Mouse (Mus musculus): ENCODE results near the gene Hoxc8.

Gene Hoxc8

GRCm38 (mm10) chr15:102980352-102980751 lies 10.1 kb upstream of the Hoxc8 start:
- intact Hi-C loops (cut with DNase I): loop anchor here (10.0 kb wide), 1 partner anchor 334 kb away; the partner anchor contains the start of gene Gpr84

- intact Hi-C loops (cut with DNase I): loop anchor here (10.0 kb wide), 1 partner anchor 334 kb away; the partner anchor contains the start of gene Gpr84
Measured at GRCm38 (mm10) chr15:102980912-102981311, 9.5 kb upstream of the Hoxc8 start.

GRCm38 (mm10) chr15:102981379-102982288 lies 8.8 kb upstream of the Hoxc8 start:
- intact Hi-C loops (cut with DNase I): loop anchor here (10.0 kb wide), 1 partner anchor 333 kb away; the partner anchor contains the start of gene Gpr84

- intact Hi-C loops (cut with DNase I): loop anchor here (10.0 kb wide), 1 partner anchor 331 kb away; the partner anchor contains the start of gene Gpr84
Measured at GRCm38 (mm10) chr15:102983716-102984115, 6.7 kb upstream of the Hoxc8 start.

GRCm38 (mm10) chr15:102984521-102984920 lies 5.9 kb upstream of the Hoxc8 start:
- intact Hi-C loops (cut with DNase I): loop anchor here (10.0 kb wide), 1 partner anchor 330 kb away; the partner anchor contains the start of gene Gpr84

- intact Hi-C loops (cut with DNase I): loop anchor here (10.0 kb wide), 1 partner anchor 330 kb away; the partner anchor contains the start of gene Gpr84
Measured at GRCm38 (mm10) chr15:102984925-102985324, 5.5 kb upstream of the Hoxc8 start.

- intact Hi-C loops (cut with DNase I): loop anchor here (2.0 to 10.0 kb wide), 3 partner anchors 134 to 328 kb away; partner anchors contain the start of gene Gpr84
Measured at GRCm38 (mm10) chr15:102987124-102987833, 3.1 kb upstream of the Hoxc8 start.

- intact Hi-C loops (cut with DNase I): loop anchor here (10.0 kb wide), 1 partner anchor 327 kb away; the partner anchor contains the start of gene Gpr84
Measured at GRCm38 (mm10) chr15:102988078-102988477, 2.3 kb upstream of the Hoxc8 start.

- intact Hi-C loops (cut with DNase I): no loop called here
Measured at GRCm38 (mm10) chr15:102991782-102992181, 1.4 kb downstream of the Hoxc8 start.

GRCm38 (mm10) chr15:102992206-102992605 lies 1.8 kb downstream of the Hoxc8 start:
- intact Hi-C loops (cut with DNase I): no loop called here

GRCm38 (mm10) chr15:102992863-102993262 lies 2.5 kb downstream of the Hoxc8 start:
- intact Hi-C loops (cut with DNase I): no loop called here

- intact Hi-C loops (cut with DNase I): no loop called here
Measured at GRCm38 (mm10) chr15:102996548-102996947, 6.1 kb downstream of the Hoxc8 start.

GRCm38 (mm10) chr15:102997431-102997830 lies 7.0 kb downstream of the Hoxc8 start:
- intact Hi-C loops (cut with DNase I): no loop called here

GRCm38 (mm10) chr15:102997939-102998355 lies 7.5 kb downstream of the Hoxc8 start, which contains the start of gene Hoxc6:
Gene Hoxc6 (plus strand): TSS chr15:102998257.
- intact Hi-C loops (cut with DNase I): no loop called here

GRCm38 (mm10) chr15:102998608-102999182 lies 8.3 kb downstream of the Hoxc8 start:
- intact Hi-C loops (cut with DNase I): no loop called here

- intact Hi-C loops (cut with DNase I): no loop called here
Measured at GRCm38 (mm10) chr15:102999183-102999831, 8.9 kb downstream of the Hoxc8 start.

- intact Hi-C loops (cut with DNase I): no loop called here
Measured at GRCm38 (mm10) chr15:102999955-103000354, 9.5 kb downstream of the Hoxc8 start.

- intact Hi-C loops (cut with DNase I): no loop called here
Measured at GRCm38 (mm10) chr15:103000501-103000901, 10.1 kb downstream of the Hoxc8 start.

GRCm38 (mm10) chr15:103001370-103001769 lies 11.0 kb downstream of the Hoxc8 start:
- intact Hi-C loops (cut with DNase I): no loop called here

GRCm38 (mm10) chr15:103002156-103002555 lies 11.7 kb downstream of the Hoxc8 start:
- intact Hi-C loops (cut with DNase I): no loop called here
